Mouse (Mus musculus) myocyte (in vitro differentiated cells): Measurements from ENCODE around the gene Prss2. TPM values are rescaled to one million over a fixed set of nuclear protein-coding genes. Genes with fewer than 3 reads are reported as not detected.
A peak's percentile ranks its signal among the peaks of the same experiment; 100 is the strongest.

Source experiments
- H3K27me3 ChIP-seq: one replicate; pipeline ENCODE4 v1.6.1; 2011; ENCODE audit not compliant: control insufficient read depth, insufficient read depth, insufficient read length
- H3K36me3 ChIP-seq: one replicate; pipeline ENCODE4 v1.6.1; 2011; ENCODE audit not compliant: control insufficient read depth, insufficient read depth
- H3K4me2 ChIP-seq: one replicate; pipeline ENCODE4 v1.6.1; 2011; ENCODE audit warnings: low read depth, control low read depth
- H3K4me3 ChIP-seq: one replicate; pipeline ENCODE4 v1.5.1; 2011; ENCODE audit warnings: mild to moderate bottlenecking, control low read depth, moderate library complexity
- H3K79me2 ChIP-seq: one replicate; pipeline ENCODE4 v1.6.1; 2011; ENCODE audit not compliant: control insufficient read depth, insufficient read depth
- H3ac ChIP-seq: one replicate; pipeline ENCODE4 v1.6.1; 2011; ENCODE audit not compliant: control insufficient read depth, insufficient read length
- CEBPB ChIP-seq: IDR thresholded peaks from 2 replicates; pipeline ENCODE4 v1.6.1; 2011; ENCODE audit warnings: mild to moderate bottlenecking, moderate library complexity; ENCODE audit not compliant: poor library complexity, insufficient read depth, severe bottlenecking
- E2F4 ChIP-seq: IDR thresholded peaks from one replicate; pipeline ENCODE4 v1.6.1; 2011; ENCODE audit warnings: mild to moderate bottlenecking, control low read depth, moderate library complexity; ENCODE audit not compliant: insufficient read depth
- MAX ChIP-seq: IDR thresholded peaks from one replicate; pipeline ENCODE4 v1.6.1; 2011; ENCODE audit warnings: low read depth, mild to moderate bottlenecking, control low read depth
- MYOD1 ChIP-seq, 3 experiments: IDR thresholded peaks; one replicate each; pipeline ENCODE4 v1.6.1; 2011; ENCODE audit warnings: control low read depth in 2 of 3, low read depth in 2 of 3, mild to moderate bottlenecking in 2 of 3, moderate library complexity in 1 of 3; ENCODE audit not compliant: insufficient read length in 2 of 3, control insufficient read depth in 1 of 3
- MYOG ChIP-seq, 3 experiments: IDR thresholded peaks; one replicate each; pipeline ENCODE4 v1.6.1; 2011; ENCODE audit warnings: control low read depth in 2 of 3, low read depth in 2 of 3, mild to moderate bottlenecking in 2 of 3; ENCODE audit not compliant: insufficient read length in 2 of 3, control insufficient read depth in 1 of 3, insufficient read depth in 1 of 3
- POLR2A ChIP-seq: IDR thresholded peaks from one replicate; pipeline ENCODE4 v1.6.1; 2011; ENCODE audit warnings: low read depth, mild to moderate bottlenecking, control low read depth, moderate library complexity; ENCODE audit not compliant: insufficient read length
- POLR2AphosphoS2 ChIP-seq: IDR thresholded peaks from one replicate; pipeline ENCODE4 v1.6.1; 2011; ENCODE audit warnings: low read depth, control low read depth; ENCODE audit not compliant: insufficient read length
- REST ChIP-seq: IDR thresholded peaks from one replicate; pipeline ENCODE4 v1.6.1; 2011; ENCODE audit warnings: mild to moderate bottlenecking, control low read depth, moderate library complexity; ENCODE audit not compliant: insufficient read depth, insufficient read length
- SRF ChIP-seq: IDR thresholded peaks from one replicate; pipeline ENCODE4 v1.6.1; 2011; ENCODE audit warnings: low read depth; ENCODE audit not compliant: control insufficient read depth, insufficient read length
- TCF12 ChIP-seq: IDR thresholded peaks from one replicate; pipeline ENCODE4 v1.6.1; 2011; ENCODE audit warnings: mild to moderate bottlenecking, control low read depth; ENCODE audit not compliant: poor library complexity, insufficient read depth, severe bottlenecking
- TCF3 ChIP-seq: IDR thresholded peaks from one replicate; pipeline ENCODE4 v1.6.1; 2011; ENCODE audit warnings: low read depth, control low read depth; ENCODE audit not compliant: insufficient read length
- USF1 ChIP-seq: IDR thresholded peaks from one replicate; pipeline ENCODE4 v1.6.1; 2011; ENCODE audit warnings: low read depth, mild to moderate bottlenecking, control low read depth, moderate library complexity
- polyA plus RNA-seq: library from polyadenylated mRNA; unstranded; fragments of >200 nt; fragmentation: generic; extraction: Trizol; gene quantifications from one replicate; pipeline ENCODE4 v1.2.1, GENCODE M21; 2012; ENCODE audit warnings: missing spikeins

Gene Prss2
- polyA plus RNA-seq, result 0.14 TPM

- Histone ChIP-seq H3K36me3 (no peaks in the 10 kb centered on the region), H3K27me3 (no peaks in the 10 kb centered on the region), H3K79me2 (no peaks in the 10 kb centered on the region), H3K4me3 (no peak within 1 kb of the TSS), H3ac (no peak within 1 kb of the TSS), H3K4me2 (no peak within 1 kb of the TSS)
- no peak for TF ChIP-seq USF1
- TF ChIP-seq CEBPB, result no peak
- TF ChIP-seq REST, result no peak
- TF ChIP-seq E2F4, result no peak
- no peak for TF ChIP-seq TCF3
- no peak for TF ChIP-seq TCF12
- no peak for TF ChIP-seq MYOG (IDR thresholded peaks at IDR 0.05; ENCODE audit: control insufficient read depth in 1 of 3, insufficient read depth in 1 of 3, insufficient read length in 2 of 3, low read depth in 2 of 3)
These were observed at the start of gene Prss2 for GRCm38 (mm10) chr6:41521487-41521886. Prss2 (plus strand) TSS chr6:41521787.

DNA sequence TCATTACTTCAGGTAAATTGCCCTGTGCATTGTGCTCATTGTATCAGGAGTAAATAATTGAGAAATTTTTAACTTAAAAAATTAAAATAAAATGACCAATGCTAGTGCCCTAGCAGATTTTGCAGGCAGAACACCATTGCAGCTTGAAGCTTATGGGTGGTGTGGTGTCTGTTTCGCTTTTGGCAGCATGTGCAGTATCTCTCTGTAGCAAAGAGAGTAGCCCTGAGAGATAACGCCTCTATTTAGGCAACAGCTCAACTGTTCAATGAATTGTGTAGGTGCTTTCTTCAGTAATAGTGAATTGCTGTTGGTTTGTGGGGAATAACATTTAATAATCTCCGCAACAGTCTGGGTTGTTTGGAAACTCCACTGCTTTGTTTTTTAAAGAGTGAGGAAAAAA lies 22.2 kb upstream of the Prss2 start:
- no peak overlapping the region for H3ac ChIP-seq
- no peak overlapping the region for H3K4me2 ChIP-seq
- no peaks in the 10 kb centered on the region for H3K79me2 ChIP-seq
- no peaks in the 10 kb centered on the region for H3K36me3 ChIP-seq
- no peak for TF ChIP-seq POLR2A
- no peak for TF ChIP-seq E2F4
- TF ChIP-seq MYOG (IDR thresholded peaks at IDR 0.05; ENCODE audit: control insufficient read depth in 1 of 3, insufficient read depth in 1 of 3, insufficient read length in 2 of 3, low read depth in 2 of 3), result no peak
- no peak for TF ChIP-seq TCF3
- no peak for TF ChIP-seq SRF
- TF ChIP-seq POLR2AphosphoS2, result no peak
- TF ChIP-seq REST, result no peak
- no peak overlapping the region for H3K4me3 ChIP-seq
- H3K27me3 ChIP-seq, result no peaks in the 10 kb centered on the region

DNA sequence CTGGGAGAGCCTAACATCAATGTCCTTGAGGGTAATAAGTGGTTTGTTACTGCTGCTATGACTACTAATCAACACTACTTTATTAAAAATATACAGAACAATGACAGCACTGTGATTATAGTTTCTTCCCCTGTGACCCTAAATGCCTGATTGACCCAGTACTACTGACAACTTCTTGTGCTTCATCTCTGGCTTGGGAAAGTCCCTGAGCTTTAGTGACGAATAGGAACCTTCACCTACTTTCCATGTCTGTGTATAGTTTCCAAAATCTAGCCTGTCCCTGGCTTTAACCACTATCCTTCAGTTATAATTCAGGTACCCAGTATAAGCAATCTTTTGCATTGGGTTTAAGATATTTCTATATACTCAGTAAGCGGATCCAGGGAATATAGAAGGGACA lies 16.7 kb upstream of the Prss2 start:
- no peaks in the 10 kb centered on the region for H3K27me3 ChIP-seq
- no peaks in the 10 kb centered on the region for H3K36me3 ChIP-seq
- no peak overlapping the region for H3K4me3 ChIP-seq
- TF ChIP-seq TCF12 (no peak), POLR2A (no peak), MAX (no peak), USF1 (no peak), REST (no peak), E2F4 (no peak), SRF (no peak), MYOD1 (IDR thresholded peaks at IDR 0.05; ENCODE audit: control insufficient read depth in 1 of 3, insufficient read length in 2 of 3, low read depth in 2 of 3) (no peak), MYOG (IDR thresholded peaks at IDR 0.05; ENCODE audit: control insufficient read depth in 1 of 3, insufficient read depth in 1 of 3, insufficient read length in 2 of 3, low read depth in 2 of 3) (no peak), CEBPB (no peak), TCF3 (no peak)
- no peak overlapping the region for H3ac ChIP-seq
- no peak overlapping the region for H3K4me2 ChIP-seq
- no peaks in the 10 kb centered on the region for H3K79me2 ChIP-seq

DNA sequence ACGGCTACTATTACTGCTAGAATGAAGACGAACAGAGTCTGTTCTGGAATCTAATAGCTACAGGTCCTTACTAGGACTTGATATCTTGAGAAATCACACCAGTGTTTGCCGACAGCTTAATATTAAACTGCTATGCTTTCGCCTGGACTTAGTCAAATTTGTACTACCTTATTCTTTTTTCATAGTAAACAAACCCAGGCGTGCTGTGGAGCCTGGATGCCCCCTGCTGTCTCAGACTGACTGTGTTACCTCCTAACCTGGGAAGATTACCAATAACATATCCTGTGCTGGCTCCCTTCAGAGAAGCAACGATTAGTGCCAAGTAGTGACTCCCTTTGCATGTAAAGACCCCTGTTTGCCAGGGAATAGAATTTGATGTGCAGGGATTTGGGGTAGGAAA lies 16.3 kb upstream of the Prss2 start:
- Histone ChIP-seq H3K79me2 (no peaks in the 10 kb centered on the region), H3K36me3 (no peaks in the 10 kb centered on the region), H3K4me2 (no peak overlapping the region), H3K27me3 (no peaks in the 10 kb centered on the region), H3K4me3 (no peak overlapping the region), H3ac (no peak overlapping the region)
- TF ChIP-seq TCF3 (no peak), SRF (no peak), POLR2A (no peak), TCF12 (no peak), MAX (no peak), E2F4 (no peak), REST (no peak), CEBPB (no peak), USF1 (no peak), MYOD1 (IDR thresholded peaks at IDR 0.05; ENCODE audit: control insufficient read depth in 1 of 3, insufficient read length in 2 of 3, low read depth in 2 of 3) (no peak), MYOG (IDR thresholded peaks at IDR 0.05; ENCODE audit: control insufficient read depth in 1 of 3, insufficient read depth in 1 of 3, insufficient read length in 2 of 3, low read depth in 2 of 3) (no peak), POLR2AphosphoS2 (no peak)

GRCm38 (mm10) chr6:41518017-41518524 lies 3.5 kb upstream of the Prss2 start:
- H3K36me3 ChIP-seq, result no peaks in the 10 kb centered on the region
- no peaks in the 10 kb centered on the region for H3K79me2 ChIP-seq
- no peak overlapping the region for H3ac ChIP-seq
- H3K27me3 ChIP-seq, result no peaks in the 10 kb centered on the region
- peak overlapping the region; percentile 13 for H3K4me2 ChIP-seq
- H3K4me3 ChIP-seq, result no peak overlapping the region
- no peak for TF ChIP-seq MYOD1 (IDR thresholded peaks at IDR 0.05; ENCODE audit: control insufficient read depth in 1 of 3, insufficient read length in 2 of 3, low read depth in 2 of 3)
